Mouse (Mus musculus) G1E (cell line): ENCODE measurements around the gene Tmcc1.

ENCODE experiments used
- CTCF ChIP-seq: IDR thresholded peaks from 2 replicates; pipeline ENCODE4 v1.5.1; 2012; ENCODE audit warnings: low read depth, low read length, inconsistent platforms, mixed read lengths
- GATA1 ChIP-seq: IDR thresholded peaks from 2 replicates; pipeline ENCODE4 v1.6.1; 2012; ENCODE audit warnings: borderline replicate concordance, low read length, inconsistent platforms, mixed read lengths
- GATA2 ChIP-seq: IDR thresholded peaks from 2 replicates; pipeline ENCODE4 v1.6.1; 2012; ENCODE audit warnings: low read depth, low read length, inconsistent platforms, borderline replicate concordance
- TAL1 ChIP-seq: conservative IDR thresholded peaks from 2 replicates; pipeline ENCODE4 v1.6.1; 2012; ENCODE audit warnings: low read depth, low read length, inconsistent platforms, mixed read lengths

GRCm38 (mm10) chr6:115994146-115994876 lies 199.0 kb downstream of the Tmcc1 start:
- TF ChIP-seq GATA2 (no peak), CTCF (no peak), GATA1 (no peak), TAL1 (no peak)
